Mouse (Mus musculus): ENCODE data around the gene Bri3. TPM values are rescaled to one million over a fixed set of nuclear protein-coding genes. Genes with fewer than 3 reads are reported as not detected.

Gene Bri3
- polyA plus RNA-seq, 1 experiment from 2014 or later, result 135 TPM

DNA sequence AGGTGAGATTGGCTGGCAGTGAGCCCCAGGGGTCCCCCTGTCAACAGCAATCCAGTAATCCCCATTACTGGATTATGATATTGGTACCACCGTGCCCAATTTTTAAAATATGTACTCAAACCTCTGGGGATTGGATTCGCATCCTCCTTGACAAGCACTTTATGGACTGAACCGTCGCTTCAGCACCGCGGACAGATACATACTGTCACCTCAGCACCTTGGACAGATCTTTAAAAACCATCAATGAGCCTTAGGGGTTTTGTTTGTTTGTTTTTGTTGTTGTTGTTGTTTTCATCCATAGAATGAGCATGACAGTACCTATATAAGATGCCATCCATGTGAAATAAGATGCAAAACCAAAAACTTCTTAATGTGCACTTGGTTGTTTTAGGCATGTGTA, 247.1 kb downstream of the Bri3 start:
- Histone ChIP-seq H3K27ac (ENCODE audit: low read length) (no peak overlapping the region), H3K27me3 (ENCODE audit: control insufficient read depth, insufficient read depth, low read length) (no peaks in the 10 kb centered on the region), H3K36me3 (ENCODE audit: control insufficient read depth, insufficient read depth, low read length) (no peaks in the 10 kb centered on the region), H3K9ac (replicated peaks; ENCODE audit: low read depth, low read length) (no peak overlapping the region), H3K9me3 (ENCODE audit: control insufficient read depth, low read depth, low read length) (no peaks in the 10 kb centered on the region), H3K4me2 (replicated peaks; ENCODE audit: low read depth, low read length) (no peak overlapping the region), H3K4me1 (ENCODE audit: control insufficient read depth, insufficient read depth, low read length) (no peaks in the 10 kb centered on the region), H3K4me3 (ENCODE audit: low read depth, low read length) (no peak overlapping the region)
- WGBS, result 16% methylated on average over 6 of the region's 6 CpGs
- no peak for ATAC-seq (ENCODE audit: insufficient number of reproducible peaks, insufficient read depth, low FRiP score, low read depth)

Other genes with a start within 250 kb of the Bri3 start
- gene Ccz1, start 229.6 kb upstream of the Bri3 start, polyA plus RNA-seq (2014; fragmentation: Nextera tagmentation; extraction: Ambion mirVana), result 78.0 and 80.7 TPM in 2 replicates
- 0.55 TPM in 1 of 2 replicates, not detected in the other for gene Ocm, start 217.8 kb upstream of the Bri3 start, polyA plus RNA-seq (2014; fragmentation: Nextera tagmentation; extraction: Ambion mirVana)
- 5.2 and 5.6 TPM in 2 replicates for gene Lmtk2, start 144.0 kb upstream of the Bri3 start, polyA plus RNA-seq (2014; fragmentation: Nextera tagmentation; extraction: Ambion mirVana)
- gene Bhlha15, start 54.2 kb upstream of the Bri3 start, polyA plus RNA-seq (2014; fragmentation: Nextera tagmentation; extraction: Ambion mirVana), result 0.32 and 2.5 TPM in 2 replicates
- gene Tecpr1, start 20.8 kb upstream of the Bri3 start, polyA plus RNA-seq (2014; fragmentation: Nextera tagmentation; extraction: Ambion mirVana), result 17.0 and 18.3 TPM in 2 replicates
- gene Baiap2l1, start 113.7 kb downstream of the Bri3 start, polyA plus RNA-seq (2014; fragmentation: Nextera tagmentation; extraction: Ambion mirVana), result 14.3 and 16.1 TPM in 2 replicates